29 mouse cellular contexts compared by ENCODE assay signal in genomic region chr10:93138730-93139129, GRCm38 (mm10). TPM values are rescaled to one million over a fixed set of nuclear protein-coding genes. Genes with fewer than 3 reads are reported as not detected.
DNase-seq lines count a peak whose midpoint lies in the region; ATAC-seq lines count a peak whose summit lies in the region.
"Had no signal": no experiment of that assay in that cellular context is flagged by ENCODE, and none has a peak within 500 bp of the region (broad histone marks: within the 10 kb centered on the region; RNA-seq: fewer than 3 reads in every experiment).

No protein-coding gene starts in this region.

- DNase-seq in 3T3-L1 (ENCODE audit: low read depth, low spot score) (peak; percentile 95), NIH3T3 (ENCODE audit: low read depth) (peak; percentile 79)
- peak; percentile 51 for DNase-seq in adrenal gland, postnatal 10 days
- DNase-seq in fibroblast of lung, adult 2 months (ENCODE audit: low read depth) = peak; percentile 77
- DNase-seq in heart, adult 18-20 months = no peak
- DNase-seq: cerebellum, adult 11-12 months; cerebellum, adult 9-11 months; gastrocnemius, adult 2 months; gastrocnemius, postnatal 36 days; heart, postnatal 14 days; kidney, adult 18-20 months; kidney, postnatal 25 days; liver, postnatal 0 days; lung, postnatal 36 days; right cerebral cortex, postnatal 14 days had no signal

- no peak overlapping the region for H3K9ac ChIP-seq in neural tube, embryonic 15.5 days (replicated peaks)
- H3K9ac ChIP-seq in hindbrain, embryonic 16.5 days (ENCODE audit: low read depth, low read length) = no peak overlapping the region
- H3K9ac ChIP-seq: embryonic facial prominence, embryonic 15.5 days; hindbrain, embryonic 15.5 days; kidney, embryonic 15.5 days; liver, embryonic 12.5 days; liver, postnatal 0 days; neural tube, embryonic 13.5 days; stomach, embryonic 15.5 days had no signal

- H3K27me3 ChIP-seq in neural tube, embryonic 15.5 days (replicated peaks) = no peaks in the 10 kb centered on the region
- H3K27me3 ChIP-seq in hindbrain, embryonic 16.5 days (replicated peaks; ENCODE audit: control insufficient read depth, insufficient read depth, low read length) = no peaks in the 10 kb centered on the region
- H3K27me3 ChIP-seq: embryonic facial prominence, embryonic 15.5 days; hindbrain, embryonic 15.5 days; kidney, embryonic 15.5 days; liver, embryonic 12.5 days; neural tube, embryonic 13.5 days; stomach, embryonic 15.5 days had no signal

- WGBS in neural tube, embryonic 15.5 days = 92% methylated on average over 3 of the region's 3 CpGs
- 95% methylated on average over 3 of the region's 3 CpGs for WGBS in hindbrain, embryonic 16.5 days

- H3K36me3 ChIP-seq in neural tube, embryonic 15.5 days = no peaks in the 10 kb centered on the region
- no peaks in the 10 kb centered on the region for H3K36me3 ChIP-seq in hindbrain, embryonic 16.5 days (ENCODE audit: control insufficient read depth, insufficient read depth, low read length)
- H3K36me3 ChIP-seq: embryonic facial prominence, embryonic 10.5 days; embryonic facial prominence, embryonic 15.5 days; hindbrain, embryonic 10.5 days; hindbrain, embryonic 15.5 days; kidney, embryonic 15.5 days; liver, embryonic 12.5 days; neural tube, embryonic 13.5 days; stomach, embryonic 15.5 days had no signal

- H3K9me3 ChIP-seq in neural tube, embryonic 15.5 days (replicated peaks) = no peaks in the 10 kb centered on the region
- H3K9me3 ChIP-seq in hindbrain, embryonic 16.5 days (ENCODE audit: control insufficient read depth, low read length) = no peaks in the 10 kb centered on the region
- H3K9me3 ChIP-seq: embryonic facial prominence, embryonic 10.5 days; embryonic facial prominence, embryonic 15.5 days; hindbrain, embryonic 10.5 days; hindbrain, embryonic 15.5 days; kidney, embryonic 15.5 days; liver, embryonic 12.5 days; neural tube, embryonic 13.5 days; stomach, embryonic 15.5 days had no signal

- no peak overlapping the region for H3K4me3 ChIP-seq in neural tube, embryonic 15.5 days (replicated peaks)
- no peak overlapping the region for H3K4me3 ChIP-seq in hindbrain, embryonic 16.5 days (ENCODE audit: low read length)
- H3K4me3 ChIP-seq: embryonic facial prominence, embryonic 10.5 days; embryonic facial prominence, embryonic 15.5 days; gastrocnemius, adult 2 months; hindbrain, embryonic 10.5 days; hindbrain, embryonic 15.5 days; kidney, embryonic 15.5 days; liver, embryonic 12.5 days; neural tube, embryonic 13.5 days; stomach, embryonic 15.5 days had no signal

- H3K27ac ChIP-seq in neural tube, embryonic 15.5 days (replicated peaks) = no peak overlapping the region
- no peak overlapping the region for H3K27ac ChIP-seq in hindbrain, embryonic 16.5 days (ENCODE audit: low read depth, low read length)
- H3K27ac ChIP-seq: embryonic facial prominence, embryonic 10.5 days; embryonic facial prominence, embryonic 15.5 days; gastrocnemius, adult 2 months; hindbrain, embryonic 10.5 days; hindbrain, embryonic 15.5 days; kidney, embryonic 15.5 days; liver, embryonic 12.5 days; neural tube, embryonic 13.5 days; stomach, embryonic 15.5 days had no signal

- no peak overlapping the region for H3K4me2 ChIP-seq in neural tube, embryonic 15.5 days
- no peak overlapping the region for H3K4me2 ChIP-seq in hindbrain, embryonic 16.5 days (ENCODE audit: low read length)
- H3K4me2 ChIP-seq: embryonic facial prominence, embryonic 15.5 days; hindbrain, embryonic 15.5 days; kidney, embryonic 15.5 days; liver, embryonic 12.5 days; midbrain, embryonic 11.5 days; neural tube, embryonic 13.5 days; stomach, embryonic 15.5 days had no signal

- ATAC-seq in neural tube, embryonic 15.5 days (ENCODE audit: low FRiP score) = no peak
- no peak for ATAC-seq in hindbrain, embryonic 16.5 days
- ATAC-seq: activated CD4-positive, CD25-positive, alpha-beta regulatory T cell, adult 4 months; forebrain, embryonic 16.5 days; liver, embryonic 12.5 days; liver, postnatal 0 days; midbrain, embryonic 16.5 days had no signal

- peaks cover 10% of the 10 kb centered on the region; the same call in 1 of the 2 replicates for H3K4me1 ChIP-seq in neural tube, embryonic 15.5 days
- H3K4me1 ChIP-seq in hindbrain, embryonic 16.5 days (ENCODE audit: control insufficient read depth, insufficient read depth, low read depth, low read length) = no peaks in the 10 kb centered on the region; the same call in 1 of the 2 replicates
- H3K4me1 ChIP-seq: embryonic facial prominence, embryonic 15.5 days; hindbrain, embryonic 15.5 days; kidney, embryonic 15.5 days had no signal

RNA-seq across cellular contexts. Expression of gene Cdk17, which starts 21.9 kb away (rescaled TPM):
- total RNA-seq in adrenal gland, postnatal 10 days (2021) = 10 to 100 TPM; 37.3 to 38.7 TPM
- 10 to 100 TPM; 13.1 to 13.5 TPM for total RNA-seq in heart, adult 18-20 months (2021)
- polyA plus RNA-seq in neural tube, embryonic 15.5 days (2015; fragmentation: Nextera tagmentation; extraction: Ambion mirVana) = 39.5 and 41.2 TPM in 2 replicates
- 31.6 and 38.3 TPM in 2 replicates for polyA plus RNA-seq in hindbrain, embryonic 16.5 days (2015; fragmentation: Nextera tagmentation; extraction: Ambion mirVana)

RNA-seq across cellular contexts. Expression of gene Cfap54, which starts 57.3 kb away (rescaled TPM):
- total RNA-seq in adrenal gland, postnatal 10 days (2021) = 10 to 100 TPM in 1 of 2 experiments, 1 to 10 TPM in 1; 7.3 to 10.2 TPM
- total RNA-seq in heart, adult 18-20 months (2021) = 1 to 10 TPM in 1 of 2 experiments, under 1 TPM in 1; 0.57 to 1.5 TPM
- polyA plus RNA-seq in neural tube, embryonic 15.5 days (2015; fragmentation: Nextera tagmentation; extraction: Ambion mirVana) = 1.3 and 2.2 TPM in 2 replicates
- polyA plus RNA-seq in hindbrain, embryonic 16.5 days (2015; fragmentation: Nextera tagmentation; extraction: Ambion mirVana) = 3.3 TPM in 2 replicates

Comparison
In these comparisons a context has a peak if more than half of its experiments do, and no peak if none do; other contexts are left out.
1. DNase-seq: peak in 3T3-L1 (single experiment), NIH3T3 (single experiment), adrenal gland, postnatal 10 days (single experiment) and fibroblast of lung, adult 2 months (single experiment); none in heart, adult 18-20 months (0 of 2).